Mouse (Mus musculus): ENCODE measurements around the gene Slc39a10.

Gene Slc39a10

GRCm38 (mm10) chr1:46892752-46893151, at the start of gene Slc39a10:
TSS of gene Slc39a10 (minus strand) at chr1:46892852.
- no peak for DNase-seq (ENCODE audit: low read depth, low spot score)

- no peak for DNase-seq (ENCODE audit: low read depth, low spot score)
Observed at GRCm38 (mm10) chr1:46939295-46939694, 46.6 kb upstream of the Slc39a10 start.

- no peak for DNase-seq (ENCODE audit: low read depth, low spot score)
Observed at GRCm38 (mm10) chr1:46937641-46938040, 45.0 kb upstream of the Slc39a10 start.

GRCm38 (mm10) chr1:46927104-46927503, 34.5 kb upstream of the Slc39a10 start:
- no peak for DNase-seq (ENCODE audit: low read depth, low spot score)

- DNase-seq (ENCODE audit: low read depth, low spot score), result no peak
Observed at GRCm38 (mm10) chr1:46926239-46926638, 33.6 kb upstream of the Slc39a10 start.

GRCm38 (mm10) chr1:46924992-46925391, 32.3 kb upstream of the Slc39a10 start:
- no peak for DNase-seq (ENCODE audit: low read depth, low spot score)

- no peak for DNase-seq (ENCODE audit: low read depth, low spot score)
Observed at GRCm38 (mm10) chr1:46922904-46923303, 30.3 kb upstream of the Slc39a10 start.

- DNase-seq (ENCODE audit: low read depth, low spot score), result no peak
Observed at GRCm38 (mm10) chr1:46921630-46922029, 29.0 kb upstream of the Slc39a10 start.

- no peak for DNase-seq (ENCODE audit: low read depth, low spot score)
Observed at GRCm38 (mm10) chr1:46916237-46916636, 23.6 kb upstream of the Slc39a10 start.

GRCm38 (mm10) chr1:46914349-46914748, 21.7 kb upstream of the Slc39a10 start:
- DNase-seq (ENCODE audit: low read depth, low spot score), result no peak

- DNase-seq (ENCODE audit: low read depth, low spot score), result no peak
Observed at GRCm38 (mm10) chr1:46912506-46913156, 20.0 kb upstream of the Slc39a10 start.

GRCm38 (mm10) chr1:46910154-46910553, 17.5 kb upstream of the Slc39a10 start:
- DNase-seq (ENCODE audit: low read depth, low spot score), result no peak

- DNase-seq (ENCODE audit: low read depth, low spot score), result no peak
Observed at GRCm38 (mm10) chr1:46905706-46906105, 13.1 kb upstream of the Slc39a10 start.

- no peak for DNase-seq (ENCODE audit: low read depth, low spot score)
Observed at GRCm38 (mm10) chr1:46902102-46902683, 9.5 kb upstream of the Slc39a10 start.

GRCm38 (mm10) chr1:46894281-46894842, 1.7 kb upstream of the Slc39a10 start:
- no peak for DNase-seq (ENCODE audit: low read depth, low spot score)

- DNase-seq (ENCODE audit: low read depth, low spot score), result no peak
Observed at GRCm38 (mm10) chr1:46888726-46889125, 3.9 kb downstream of the Slc39a10 start.

- no peak for DNase-seq (ENCODE audit: low read depth, low spot score)
Observed at GRCm38 (mm10) chr1:46888324-46888723, 4.3 kb downstream of the Slc39a10 start.

- DNase-seq (ENCODE audit: low read depth, low spot score), result no peak
Observed at GRCm38 (mm10) chr1:46887908-46888307, 4.7 kb downstream of the Slc39a10 start.

GRCm38 (mm10) chr1:46886091-46886490, 6.6 kb downstream of the Slc39a10 start:
- DNase-seq (ENCODE audit: low read depth, low spot score), result no peak

GRCm38 (mm10) chr1:46885231-46885630, 7.4 kb downstream of the Slc39a10 start:
- no peak for DNase-seq (ENCODE audit: low read depth, low spot score)

GRCm38 (mm10) chr1:46879951-46880350, 12.7 kb downstream of the Slc39a10 start:
- no peak for DNase-seq (ENCODE audit: low read depth, low spot score)

GRCm38 (mm10) chr1:46873770-46874169, 18.9 kb downstream of the Slc39a10 start:
- no peak for DNase-seq (ENCODE audit: low read depth, low spot score)

GRCm38 (mm10) chr1:46869788-46870187, 22.9 kb downstream of the Slc39a10 start:
- DNase-seq (ENCODE audit: low read depth, low spot score), result no peak

All from c-Kit-negative CD71-positive TER-119-positive erythroid progenitor cells, embryonic 14.5 days (primary cell).